Mouse (Mus musculus): ENCODE measurements around the gene Smarca2.

DNA sequence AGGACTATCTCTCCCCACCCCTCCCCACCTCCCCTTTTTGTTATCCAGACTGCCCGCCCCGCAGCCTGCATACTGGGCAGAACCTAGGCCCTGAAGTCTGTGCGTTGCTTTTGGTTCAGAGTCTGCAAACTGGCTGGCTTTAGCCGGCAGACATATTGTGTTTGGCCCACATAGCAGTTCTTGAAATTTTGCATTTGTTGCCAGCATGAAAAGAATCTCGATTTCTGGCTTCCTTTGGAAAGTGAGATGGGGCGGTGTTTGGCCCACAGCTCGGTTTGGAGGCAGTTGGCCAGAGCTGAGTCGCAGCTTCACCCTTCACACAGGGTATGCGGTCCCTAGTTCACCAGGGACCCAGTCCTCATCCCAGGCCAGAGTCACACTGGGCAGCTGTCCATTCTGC, 111.4 kb downstream of the Smarca2 start:
- no peak for TF ChIP-seq CTCF (IDR thresholded peaks at IDR 0.05; ENCODE audit: low read depth, low read length)
- TF ChIP-seq POLR2A (IDR thresholded peaks at IDR 0.05; ENCODE audit: borderline replicate concordance, low read depth, low read length) = no peak

All from bone marrow macrophage, adult 2 months (primary cell).